Mouse (Mus musculus) 3134 (cell line): Measurements from ENCODE around the gene Tbc1d24.

ENCODE experiments used
- DNase-seq: peaks from one replicate; pipeline ENCODE4 v3.0.0-alpha.2; 2011; ENCODE audit warnings: low spot score; ENCODE audit not compliant: insufficient read length; ENCODE audit errors: extremely low read depth

Gene Tbc1d24

GRCm38 (mm10) chr17:24211631-24212440 is 6.5 kb upstream of the Tbc1d24 start:
- DNase-seq = no peak

- no peak for DNase-seq
These were observed 5.2 kb upstream of the Tbc1d24 start for GRCm38 (mm10) chr17:24210591-24210990.

GRCm38 (mm10) chr17:24209916-24210240 is 4.5 kb upstream of the Tbc1d24 start:
- no peak for DNase-seq

- no peak for DNase-seq
These were observed 3.9 kb upstream of the Tbc1d24 start, which contains the start of gene Ntn3 for GRCm38 (mm10) chr17:24209043-24209915. Gene Ntn3, minus strand, starts transcription at chr17:24209531.

GRCm38 (mm10) chr17:24208641-24209042 is 3.3 kb upstream of the Tbc1d24 start:
- no peak for DNase-seq

GRCm38 (mm10) chr17:24207768-24208640 is 2.6 kb upstream of the Tbc1d24 start:
- DNase-seq = no peak

- no peak for DNase-seq
These were observed 1.3 kb upstream of the Tbc1d24 start for GRCm38 (mm10) chr17:24206451-24207351.

GRCm38 (mm10) chr17:24205908-24206361 is 573 bp upstream of the Tbc1d24 start:
- DNase-seq = no peak

- no peak for DNase-seq
These were observed 516 bp downstream of the Tbc1d24 start for GRCm38 (mm10) chr17:24204846-24205245.

GRCm38 (mm10) chr17:24203611-24204534 is 1.5 kb downstream of the Tbc1d24 start:
- no peak for DNase-seq

- DNase-seq = no peak
These were observed 2.3 kb downstream of the Tbc1d24 start for GRCm38 (mm10) chr17:24203068-24203467.

- no peak for DNase-seq
These were observed 4.3 kb downstream of the Tbc1d24 start for GRCm38 (mm10) chr17:24201092-24201491.

- no peak for DNase-seq
These were observed 5.6 kb downstream of the Tbc1d24 start for GRCm38 (mm10) chr17:24199741-24200140.

- no peak for DNase-seq
These were observed 6.1 kb downstream of the Tbc1d24 start for GRCm38 (mm10) chr17:24199252-24199651.

- DNase-seq = no peak
These were observed 8.1 kb downstream of the Tbc1d24 start for GRCm38 (mm10) chr17:24197032-24197824.

- no peak for DNase-seq
These were observed 10.0 kb downstream of the Tbc1d24 start for GRCm38 (mm10) chr17:24195349-24195748.

GRCm38 (mm10) chr17:24193769-24194168 is 11.6 kb downstream of the Tbc1d24 start:
- DNase-seq = no peak

GRCm38 (mm10) chr17:24193268-24193667 is 12.1 kb downstream of the Tbc1d24 start:
- no peak for DNase-seq
